Mouse (Mus musculus) brain, embryonic 14.5 days (tissue): ENCODE data around the gene Awat2.

Experiments
- CTCF ChIP-seq: fragments of 200-500 bp; IDR thresholded peaks from 2 replicates; pipeline ENCODE4 v1.5.1; 2012; ENCODE audit warnings: inconsistent platforms, mild to moderate bottlenecking, moderate library complexity, borderline replicate concordance; ENCODE audit not compliant: insufficient read depth, insufficient read length; ENCODE audit errors: extremely low read depth
- POLR2A ChIP-seq: fragments of 200-500 bp; IDR thresholded peaks from 2 replicates; pipeline ENCODE4 v1.6.1; 2012; ENCODE audit warnings: mild to moderate bottlenecking, inconsistent platforms, borderline replicate concordance; ENCODE audit not compliant: poor library complexity, insufficient read depth, insufficient read length, severe bottlenecking; ENCODE audit errors: extremely low read depth

GRCm38 (mm10) chrX:100468047-100468446, 25.5 kb upstream of the Awat2 start:
- TF ChIP-seq CTCF, result no peak
- no peak for TF ChIP-seq POLR2A
